Mouse (Mus musculus): ENCODE data around the gene Fcer1g.

DNA sequence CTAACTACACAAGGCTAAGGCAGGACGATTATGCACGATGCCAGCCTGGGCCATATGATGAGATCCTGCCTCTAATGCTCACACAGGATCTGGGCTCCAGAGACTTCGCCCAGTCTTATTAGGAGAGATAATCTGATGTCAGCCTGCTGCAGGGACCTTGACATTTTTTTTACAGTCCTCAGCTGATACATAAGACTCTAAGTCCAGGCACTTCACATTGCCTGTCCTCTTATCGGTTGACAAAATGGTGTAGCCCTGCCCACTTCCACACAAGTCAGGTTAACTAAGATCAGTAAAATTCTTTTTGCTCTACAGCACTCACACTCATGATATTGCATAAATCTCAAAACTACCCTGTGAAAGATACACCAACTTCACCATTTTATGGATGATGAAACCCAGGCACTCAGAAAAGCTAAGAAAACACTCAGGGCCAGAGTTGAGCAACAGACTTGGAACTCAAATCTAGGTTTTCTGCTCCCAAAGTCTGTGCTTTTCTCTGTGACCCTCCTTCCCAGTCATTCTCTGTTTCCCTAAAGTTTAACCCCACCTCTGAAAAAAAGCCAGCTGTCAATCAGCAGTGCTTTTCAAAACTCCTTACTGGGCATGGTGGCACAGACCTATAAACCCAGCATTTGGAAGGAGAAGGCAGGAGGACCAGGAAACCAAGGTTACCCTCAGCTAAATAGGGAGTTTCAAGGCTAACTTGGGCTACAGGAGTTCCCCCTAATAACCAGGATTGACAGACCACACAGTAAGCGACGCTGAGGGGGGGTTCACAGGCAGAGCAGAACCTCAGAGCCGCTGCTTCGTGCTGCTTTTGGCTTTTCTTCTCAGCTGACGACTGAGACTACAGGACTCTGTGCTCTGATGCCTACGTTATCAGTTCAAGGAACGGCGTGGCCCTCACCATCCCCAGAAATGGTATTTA is 1.1 kb downstream of the Fcer1g start:
- TF ChIP-seq CTCF (IDR thresholded peaks at IDR 0.05; ENCODE audit: borderline replicate concordance, extremely low read depth, insufficient read depth, insufficient read length), result no peak
- TF ChIP-seq POLR2A (IDR thresholded peaks at IDR 0.05; ENCODE audit: borderline replicate concordance, extremely low read depth, insufficient read depth, insufficient read length, poor library complexity, severe bottlenecking), result no peak
